Mouse (Mus musculus) spleen, adult 2 months (tissue): ENCODE results near the gene Dpyd. TPM values are rescaled to one million over a fixed set of nuclear protein-coding genes. Genes with fewer than 3 reads are reported as not detected.

Experiments used
- DNase-seq, 2 experiments: peaks; one replicate each; pipeline versions ENCODE4 v3.0.0 to v3.0.0-alpha.2; 2012 to 2021; ENCODE audit warnings: low spot score in 2 of 2, low read depth in 1 of 2
- H3K27ac ChIP-seq: fragments of 200-500 bp; 2 replicates; pipeline ENCODE4 v1.5.1; 2012; ENCODE audit warnings: low read length, inconsistent platforms; ENCODE audit not compliant: insufficient read depth
- H3K27me3 ChIP-seq: fragments of 200-500 bp; 2 replicates; pipeline ENCODE4 v1.6.1; 2012; ENCODE audit warnings: mild to moderate bottlenecking, moderate library complexity, low read length, inconsistent platforms; ENCODE audit not compliant: control insufficient read depth, insufficient read depth
- H3K36me3 ChIP-seq: fragments of 200-500 bp; 2 replicates; pipeline ENCODE4 v1.6.1; 2012; ENCODE audit warnings: mild to moderate bottlenecking, low read length, inconsistent platforms; ENCODE audit not compliant: control insufficient read depth, insufficient read depth
- H3K4me1 ChIP-seq: fragments of 200-500 bp; 2 replicates; pipeline ENCODE4 v1.6.1; 2011; ENCODE audit warnings: inconsistent platforms; ENCODE audit not compliant: control insufficient read depth, insufficient read depth, insufficient read length
- H3K4me3 ChIP-seq: fragments of 200-500 bp; 2 replicates; pipeline ENCODE4 v1.5.1; 2011; ENCODE audit warnings: mild to moderate bottlenecking, inconsistent platforms; ENCODE audit not compliant: insufficient read depth, insufficient read length; ENCODE audit errors: extremely low read depth
- CTCF ChIP-seq: fragments of 200-500 bp; IDR thresholded peaks from 2 replicates; pipeline ENCODE4 v1.5.1; 2011; ENCODE audit warnings: mild to moderate bottlenecking, inconsistent platforms; ENCODE audit not compliant: insufficient read depth, insufficient read length, insufficient replicate concordance; ENCODE audit errors: extremely low read depth
- POLR2A ChIP-seq: fragments of 200-500 bp; IDR thresholded peaks from 2 replicates; pipeline ENCODE4 v1.6.1; 2011; ENCODE audit warnings: low read depth, low read length, inconsistent platforms
- WGBS: fragments of 180-500 bp; shearing (Covaris S2); methylation state at CpG from one replicate; pipeline ENCODE4 v1.1.7; 2018; 5-methylcytosine and 5-hydroxymethylcytosine counted together
- polyA plus RNA-seq: library from polyadenylated mRNA; depleted of rRNA; stranded (reverse); fragments of >200 nt; gene quantifications from 2 replicates; pipeline ENCODE4 v1.2.3, GENCODE M21; 2012

Gene Dpyd
- polyA plus RNA-seq, 1 experiment = 0.26 TPM

GRCm38 (mm10) chr3:119154604-119155444 is 592.9 kb downstream of the Dpyd start:
- TF ChIP-seq CTCF (no peak), POLR2A (no peak)
- no peak overlapping the region for H3K4me3 ChIP-seq
- H3K4me1 ChIP-seq = no peaks in the 10 kb centered on the region
- 39% methylated on average over 17 of the region's 17 CpGs for WGBS
- H3K27me3 ChIP-seq = no peaks in the 10 kb centered on the region
- no peaks in the 10 kb centered on the region for H3K36me3 ChIP-seq
- DNase-seq = no peak
- H3K27ac ChIP-seq = no peak overlapping the region

DNA sequence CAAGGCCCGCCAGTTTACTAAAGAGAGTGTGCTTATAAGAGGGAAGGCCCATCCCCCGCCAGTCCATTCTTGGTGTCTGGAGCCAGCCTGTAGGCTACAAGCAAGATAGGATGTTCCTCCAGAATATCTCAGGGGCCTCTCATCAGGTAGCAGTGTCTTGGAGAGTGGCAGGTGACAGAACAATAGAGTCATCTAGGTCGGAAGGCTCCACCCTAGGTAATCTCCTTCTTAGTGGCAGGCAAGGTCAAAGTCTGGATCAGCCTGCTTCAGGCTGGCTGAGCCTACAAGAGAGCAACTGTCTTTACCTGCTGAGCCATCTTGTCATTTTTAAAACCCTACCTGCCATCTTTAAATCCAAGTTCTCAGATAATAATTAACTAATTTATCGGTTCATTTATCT is 596.7 kb downstream of the Dpyd start:
- Histone ChIP-seq H3K36me3 (no peaks in the 10 kb centered on the region), H3K4me3 (no peak overlapping the region), H3K27ac (no peak overlapping the region), H3K27me3 (no peaks in the 10 kb centered on the region), H3K4me1 (no peaks in the 10 kb centered on the region)
- TF ChIP-seq CTCF (no peak), POLR2A (no peak)
- DNase-seq = no peak
- WGBS = 95% methylated on average over 4 of the region's 4 CpGs

- Histone ChIP-seq H3K4me3 (no peak overlapping the region), H3K36me3 (no peaks in the 10 kb centered on the region), H3K27me3 (no peaks in the 10 kb centered on the region), H3K27ac (no peak overlapping the region), H3K4me1 (no peaks in the 10 kb centered on the region)
- TF ChIP-seq CTCF = no peak
- TF ChIP-seq POLR2A = no peak
- DNase-seq = no peak
- WGBS = 84% methylated on average over 6 of the region's 6 CpGs
Measured at GRCm38 (mm10) chr3:119165691-119166090, 603.8 kb downstream of the Dpyd start.

GRCm38 (mm10) chr3:119168166-119168565 is 606.2 kb downstream of the Dpyd start:
- no peak for DNase-seq
- H3K36me3 ChIP-seq = no peaks in the 10 kb centered on the region
- H3K27ac ChIP-seq = no peak overlapping the region
- no peak overlapping the region for H3K4me3 ChIP-seq
- no peaks in the 10 kb centered on the region for H3K4me1 ChIP-seq
- TF ChIP-seq POLR2A (no peak), CTCF (no peak)
- no peaks in the 10 kb centered on the region for H3K27me3 ChIP-seq
- WGBS = 84% methylated on average over 2 of the region's 2 CpGs

GRCm38 (mm10) chr3:119168661-119169060 is 606.7 kb downstream of the Dpyd start:
- Histone ChIP-seq H3K27me3 (no peaks in the 10 kb centered on the region), H3K27ac (no peak overlapping the region), H3K36me3 (no peaks in the 10 kb centered on the region), H3K4me3 (no peak overlapping the region), H3K4me1 (no peaks in the 10 kb centered on the region)
- 46% methylated on average over 1 of the region's 1 CpGs for WGBS
- TF ChIP-seq CTCF = no peak
- TF ChIP-seq POLR2A = no peak
- DNase-seq = no peak

- Histone ChIP-seq H3K27me3 (no peaks in the 10 kb centered on the region), H3K4me1 (no peaks in the 10 kb centered on the region), H3K36me3 (no peaks in the 10 kb centered on the region), H3K4me3 (no peak overlapping the region), H3K27ac (no peak overlapping the region)
- no peak for TF ChIP-seq POLR2A
- TF ChIP-seq CTCF = no peak
- DNase-seq = no peak
- WGBS = 76% methylated on average over 3 of the region's 3 CpGs
Measured at GRCm38 (mm10) chr3:119183261-119183660, 621.3 kb downstream of the Dpyd start.

DNA sequence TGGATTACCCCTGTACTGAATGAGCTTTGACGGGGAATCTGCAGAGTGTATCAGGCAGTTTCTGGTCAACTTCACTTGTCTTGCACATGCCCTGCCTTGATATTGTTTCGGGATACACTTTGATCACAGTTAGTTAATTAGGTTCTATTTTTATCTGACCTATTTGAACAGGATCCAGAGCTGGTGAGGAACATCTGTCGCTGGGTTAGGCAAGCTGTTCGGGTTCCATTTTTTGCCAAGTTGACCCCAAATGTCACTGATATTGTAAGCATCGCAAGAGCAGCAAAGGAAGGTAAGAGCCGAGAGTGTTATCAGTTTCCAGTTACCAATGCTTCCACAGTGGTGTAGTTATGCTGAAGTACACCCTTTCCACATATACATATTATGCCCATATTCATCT is 632.1 kb downstream of the Dpyd start:
- DNase-seq = no peak
- Histone ChIP-seq H3K27ac (no peak overlapping the region), H3K4me1 (no peaks in the 10 kb centered on the region), H3K36me3 (no peaks in the 10 kb centered on the region), H3K4me3 (no peak overlapping the region), H3K27me3 (no peaks in the 10 kb centered on the region)
- 88% methylated on average over 6 of the region's 6 CpGs for WGBS
- TF ChIP-seq POLR2A (no peak), CTCF (no peak)
